Mouse (Mus musculus): ENCODE data around the gene Lrrc23. TPM values are rescaled to one million over a fixed set of nuclear protein-coding genes. Genes with fewer than 3 reads are reported as not detected.
A peak's percentile ranks its signal among the peaks of the same experiment; 100 is the strongest.

Gene Lrrc23
- polyA plus RNA-seq, 1 experiment from 2014 or later, result 0.97 TPM

DNA sequence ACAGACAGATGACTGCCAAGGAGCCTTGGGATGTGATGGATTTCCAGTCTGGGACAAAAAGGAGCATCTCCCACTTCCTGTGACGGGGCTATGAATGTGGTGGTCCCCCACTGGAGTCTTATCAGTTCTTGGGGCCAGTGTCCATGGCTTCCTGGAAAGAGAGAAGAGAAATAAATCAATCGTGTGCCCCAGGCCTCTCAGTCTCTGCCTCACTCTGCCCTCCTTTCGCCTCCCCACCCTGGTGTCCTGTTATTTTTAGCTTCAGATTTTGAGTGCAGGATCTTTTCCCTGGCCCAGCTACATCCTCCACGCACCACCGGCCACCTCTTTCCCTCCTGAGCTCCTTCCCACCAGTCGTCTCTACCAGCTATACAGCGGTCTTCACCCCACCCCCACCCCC lies 9.5 kb downstream of the Lrrc23 start:
- 63% methylated on average over 7 of the region's 7 CpGs for WGBS
- H3K27ac ChIP-seq (replicated peaks; ENCODE audit: low read depth, low read length), result no peak overlapping the region
- H3K4me2 ChIP-seq (ENCODE audit: low read depth, low read length), result peak overlapping the region; percentile 88
- peaks cover 3% of the 10 kb centered on the region; the same call in 1 of the 2 replicates for H3K27me3 ChIP-seq (ENCODE audit: control insufficient read depth, insufficient read depth, low read length)
- H3K4me3 ChIP-seq (ENCODE audit: low read depth, low read length), result peak overlapping the region; percentile 44; the same call in 1 of the 2 replicates
- H3K36me3 ChIP-seq (replicated peaks; ENCODE audit: control insufficient read depth, insufficient read depth, low read depth, low read length), result no peaks in the 10 kb centered on the region
- ATAC-seq (replicated peaks; ENCODE audit: insufficient number of reproducible peaks, low FRiP score, low TSS enrichment, low read depth) (no peak), DNase-seq (ENCODE audit: low spot score) (no peak)
- H3K9ac ChIP-seq (replicated peaks; ENCODE audit: low read length), result no peak overlapping the region; the same call in 1 of the 2 replicates
- no peaks in the 10 kb centered on the region for H3K9me3 ChIP-seq (replicated peaks; ENCODE audit: control insufficient read depth, low read length)
- H3K4me1 ChIP-seq (ENCODE audit: control insufficient read depth, insufficient read depth, low read length), result peaks cover 4% of the 10 kb centered on the region

DNA sequence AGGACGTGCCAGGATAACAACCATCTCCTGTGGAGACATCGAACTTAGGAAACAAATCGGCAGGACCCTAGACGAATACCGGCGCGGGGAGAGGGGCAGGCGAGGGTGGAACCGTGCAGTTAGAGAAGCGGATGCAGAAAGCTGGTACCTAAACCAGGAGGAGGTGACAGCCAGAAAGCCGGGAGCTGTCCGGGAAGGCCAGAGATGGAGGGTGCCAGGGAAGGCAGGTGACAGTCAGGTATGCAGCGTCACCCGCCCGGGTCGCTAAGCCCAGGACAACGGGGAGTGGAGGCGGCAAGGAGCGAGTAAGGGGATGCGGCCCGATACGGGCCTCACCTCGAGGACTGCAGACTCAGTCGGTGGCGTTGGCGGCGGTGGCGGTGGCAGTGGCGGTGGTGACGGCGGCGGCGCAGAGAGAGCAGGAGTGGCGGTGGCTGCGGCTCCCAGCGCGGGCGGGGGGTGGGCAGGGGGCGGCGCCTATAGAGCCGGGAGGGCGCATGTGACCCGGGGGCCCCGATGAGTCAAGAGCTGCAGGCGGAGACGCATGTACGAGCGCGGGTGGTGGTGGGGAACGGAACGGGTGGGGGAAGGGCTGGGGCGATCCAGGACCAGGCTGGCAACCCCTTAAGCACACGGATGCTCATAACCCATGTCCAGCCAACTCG lies 10.3 kb downstream of the Lrrc23 start, which contains the start of gene Eno2:
Gene Eno2, minus strand, starts transcription at position 573 of the 665 bp plus-strand sequence.
- H3K27ac ChIP-seq (replicated peaks; ENCODE audit: low read depth, low read length), result no peak within 1 kb of the TSS
- H3K9ac ChIP-seq (replicated peaks; ENCODE audit: low read length), result peak within 1 kb of the TSS; percentile 58
- WGBS, result under 1% methylated on average over 51 of the region's 54 CpGs
- peak; percentile 38 for ATAC-seq (replicated peaks; ENCODE audit: insufficient number of reproducible peaks, low FRiP score, low TSS enrichment, low read depth)
- no peaks in the 10 kb centered on the region for H3K9me3 ChIP-seq (replicated peaks; ENCODE audit: control insufficient read depth, low read length)
- H3K4me3 ChIP-seq (ENCODE audit: low read depth, low read length), result peak within 1 kb of the TSS; percentile 44
- DNase-seq (ENCODE audit: low spot score), result peak; percentile 69
- H3K4me1 ChIP-seq (ENCODE audit: control insufficient read depth, insufficient read depth, low read length), result peaks cover 4% of the 10 kb centered on the region
- H3K4me2 ChIP-seq (ENCODE audit: low read depth, low read length), result peak within 1 kb of the TSS; percentile 88
- peaks cover 3% of the 10 kb centered on the region; the same call in 1 of the 2 replicates for H3K27me3 ChIP-seq (ENCODE audit: control insufficient read depth, insufficient read depth, low read length)
- H3K36me3 ChIP-seq (replicated peaks; ENCODE audit: control insufficient read depth, insufficient read depth, low read depth, low read length), result no peaks in the 10 kb centered on the region

DNA sequence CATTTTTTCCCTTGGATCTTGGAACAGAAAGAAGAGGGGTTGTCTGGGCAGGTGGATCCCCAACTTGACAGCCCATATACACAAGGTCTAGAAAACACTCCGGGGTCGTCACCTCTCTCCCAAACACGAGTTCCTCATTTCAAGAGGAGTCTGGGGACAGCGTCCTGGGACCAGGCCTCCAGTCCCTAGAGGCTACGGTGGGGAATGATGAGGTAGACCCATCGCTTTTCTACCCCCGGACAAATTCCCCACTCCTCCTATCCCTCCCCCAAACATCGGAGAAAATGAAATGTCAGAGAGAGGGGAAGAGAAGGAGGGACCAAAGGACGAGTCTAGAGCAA lies 10.9 kb downstream of the Lrrc23 start:
- peak overlapping the region; percentile 44 for H3K4me3 ChIP-seq (ENCODE audit: low read depth, low read length)
- no peaks in the 10 kb centered on the region for H3K36me3 ChIP-seq (replicated peaks; ENCODE audit: control insufficient read depth, insufficient read depth, low read depth, low read length)
- peaks cover 4% of the 10 kb centered on the region for H3K4me1 ChIP-seq (ENCODE audit: control insufficient read depth, insufficient read depth, low read length)
- no peak for DNase-seq (ENCODE audit: low spot score)
- H3K9ac ChIP-seq (replicated peaks; ENCODE audit: low read length), result no peak overlapping the region
- H3K27ac ChIP-seq (replicated peaks; ENCODE audit: low read depth, low read length), result no peak overlapping the region
- H3K4me2 ChIP-seq (ENCODE audit: low read depth, low read length), result peak overlapping the region; percentile 88
- no peaks in the 10 kb centered on the region for H3K9me3 ChIP-seq (replicated peaks; ENCODE audit: control insufficient read depth, low read length)
- 2% methylated on average over 9 of the region's 9 CpGs for WGBS
- ATAC-seq (replicated peaks; ENCODE audit: insufficient number of reproducible peaks, low FRiP score, low TSS enrichment, low read depth), result 0 out of 2 replicates have a peak, but pooled peaks have one; percentile 17
- H3K27me3 ChIP-seq (ENCODE audit: control insufficient read depth, insufficient read depth, low read length), result peaks cover 3% of the 10 kb centered on the region; the same call in 1 of the 2 replicates

DNA sequence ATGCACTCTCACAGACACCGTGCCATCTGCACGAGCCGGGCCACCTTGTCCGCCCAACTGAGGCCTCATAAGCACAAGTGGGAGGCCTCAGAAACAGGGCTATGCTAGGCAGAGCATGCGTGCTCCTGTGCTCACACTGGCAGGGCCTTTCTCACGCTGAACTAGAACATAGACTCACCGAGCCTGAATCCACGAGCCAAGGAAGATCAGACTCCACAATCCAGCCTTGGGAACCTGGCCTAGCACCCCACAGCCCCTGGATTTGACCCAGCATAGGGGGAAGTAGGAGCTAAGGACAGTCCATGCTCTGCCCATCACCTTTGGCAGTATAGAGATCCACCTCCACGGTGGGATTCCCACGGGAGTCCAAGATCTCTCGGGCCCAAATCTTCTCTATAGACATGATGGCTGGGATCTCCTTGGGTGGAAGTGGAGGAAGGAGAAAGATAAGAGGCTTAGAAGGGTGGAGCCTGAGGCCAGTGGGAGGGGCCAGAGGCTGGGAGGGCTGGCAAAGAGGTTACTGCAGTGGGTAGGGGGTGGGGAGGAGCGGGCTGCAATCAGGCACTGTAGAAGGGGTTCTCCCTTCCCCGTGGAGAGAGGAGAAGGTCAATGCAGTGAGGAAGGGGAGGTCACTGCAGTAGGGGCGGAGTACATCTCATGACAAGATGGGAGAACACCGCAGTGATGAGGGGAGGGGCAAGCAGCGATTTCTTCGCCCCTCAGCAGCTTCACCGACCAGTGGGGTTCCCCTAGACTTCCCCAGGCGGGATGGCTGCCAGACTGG lies 11.4 kb downstream of the Lrrc23 start:
- Histone ChIP-seq H3K9ac (replicated peaks; ENCODE audit: low read length) (no peak overlapping the region), H3K4me1 (ENCODE audit: control insufficient read depth, insufficient read depth, low read length) (peaks cover 4% of the 10 kb centered on the region), H3K36me3 (replicated peaks; ENCODE audit: control insufficient read depth, insufficient read depth, low read depth, low read length) (no peaks in the 10 kb centered on the region), H3K4me3 (ENCODE audit: low read depth, low read length) (peak overlapping the region; percentile 9; the same call in 1 of the 2 replicates), H3K9me3 (replicated peaks; ENCODE audit: control insufficient read depth, low read length) (no peaks in the 10 kb centered on the region), H3K27me3 (ENCODE audit: control insufficient read depth, insufficient read depth, low read length) (peaks cover 3% of the 10 kb centered on the region; the same call in 1 of the 2 replicates), H3K4me2 (ENCODE audit: low read depth, low read length) (peak overlapping the region; percentile 88), H3K27ac (replicated peaks; ENCODE audit: low read depth, low read length) (no peak overlapping the region)
- WGBS, result 25% methylated on average over 19 of the region's 19 CpGs
- peak; percentile 41; the same call in 1 of the 2 replicates for ATAC-seq (replicated peaks; ENCODE audit: insufficient number of reproducible peaks, low FRiP score, low TSS enrichment, low read depth)
- DNase-seq (ENCODE audit: low spot score), result no peak

DNA sequence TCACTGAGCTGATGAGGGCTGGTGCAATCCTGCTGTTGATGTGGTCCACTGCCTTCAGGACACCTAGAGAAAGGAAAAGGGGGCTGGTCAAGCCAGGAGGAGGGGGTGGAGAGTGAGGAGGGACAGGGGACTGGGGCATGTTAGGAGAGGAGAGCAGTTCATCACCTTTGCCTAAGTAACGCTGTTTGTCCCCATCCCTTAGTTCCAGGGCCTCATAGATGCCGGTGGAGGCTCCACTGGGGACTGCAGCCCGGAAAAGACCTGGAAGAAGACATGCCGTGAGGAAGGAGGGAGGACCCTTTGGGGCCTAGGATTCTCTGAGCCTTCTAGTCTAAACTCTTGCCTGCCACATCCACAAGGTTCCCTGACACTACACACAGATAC lies 12.0 kb downstream of the Lrrc23 start:
- Histone ChIP-seq H3K9me3 (replicated peaks; ENCODE audit: control insufficient read depth, low read length) (no peaks in the 10 kb centered on the region), H3K36me3 (replicated peaks; ENCODE audit: control insufficient read depth, insufficient read depth, low read depth, low read length) (no peaks in the 10 kb centered on the region), H3K4me3 (ENCODE audit: low read depth, low read length) (no peak overlapping the region), H3K4me2 (ENCODE audit: low read depth, low read length) (no peak overlapping the region), H3K4me1 (ENCODE audit: control insufficient read depth, insufficient read depth, low read length) (peaks cover 4% of the 10 kb centered on the region), H3K9ac (replicated peaks; ENCODE audit: low read length) (no peak overlapping the region), H3K27ac (replicated peaks; ENCODE audit: low read depth, low read length) (no peak overlapping the region), H3K27me3 (ENCODE audit: control insufficient read depth, insufficient read depth, low read length) (peaks cover 3% of the 10 kb centered on the region; the same call in 1 of the 2 replicates)
- no peak for ATAC-seq (replicated peaks; ENCODE audit: insufficient number of reproducible peaks, low FRiP score, low TSS enrichment, low read depth)
- no peak for DNase-seq (ENCODE audit: low spot score)
- WGBS, result 28% methylated on average over 4 of the region's 4 CpGs

DNA sequence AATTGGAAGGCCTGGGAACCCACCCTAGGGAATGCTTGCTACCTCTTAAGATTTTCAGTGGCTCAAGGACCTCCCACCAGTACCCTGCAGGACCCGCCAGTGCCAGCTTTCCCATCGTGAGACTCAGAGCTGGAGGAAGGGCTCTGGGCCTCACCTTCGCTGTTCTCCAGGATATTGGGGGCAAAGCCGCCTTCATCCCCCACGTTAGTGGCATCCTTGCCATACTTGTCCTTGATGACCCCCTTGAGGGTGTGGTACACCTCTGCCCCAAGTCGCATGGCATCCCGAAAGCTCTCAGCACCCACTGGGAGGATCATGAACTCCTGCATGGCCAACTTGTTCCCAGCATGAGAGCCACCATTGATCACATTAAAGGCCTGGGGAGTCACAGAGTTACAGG lies 13.6 kb downstream of the Lrrc23 start:
- Histone ChIP-seq H3K4me2 (ENCODE audit: low read depth, low read length) (no peak overlapping the region), H3K9ac (replicated peaks; ENCODE audit: low read length) (no peak overlapping the region), H3K36me3 (replicated peaks; ENCODE audit: control insufficient read depth, insufficient read depth, low read depth, low read length) (no peaks in the 10 kb centered on the region), H3K27me3 (ENCODE audit: control insufficient read depth, insufficient read depth, low read length) (peaks cover 3% of the 10 kb centered on the region; the same call in 1 of the 2 replicates), H3K4me3 (ENCODE audit: low read depth, low read length) (no peak overlapping the region), H3K27ac (replicated peaks; ENCODE audit: low read depth, low read length) (no peak overlapping the region), H3K9me3 (replicated peaks; ENCODE audit: control insufficient read depth, low read length) (no peaks in the 10 kb centered on the region), H3K4me1 (ENCODE audit: control insufficient read depth, insufficient read depth, low read length) (peaks cover 4% of the 10 kb centered on the region)
- ATAC-seq (replicated peaks; ENCODE audit: insufficient number of reproducible peaks, low FRiP score, low TSS enrichment, low read depth) (no peak), DNase-seq (ENCODE audit: low spot score) (no peak)
- WGBS, result 88% methylated on average over 7 of the region's 7 CpGs

DNA sequence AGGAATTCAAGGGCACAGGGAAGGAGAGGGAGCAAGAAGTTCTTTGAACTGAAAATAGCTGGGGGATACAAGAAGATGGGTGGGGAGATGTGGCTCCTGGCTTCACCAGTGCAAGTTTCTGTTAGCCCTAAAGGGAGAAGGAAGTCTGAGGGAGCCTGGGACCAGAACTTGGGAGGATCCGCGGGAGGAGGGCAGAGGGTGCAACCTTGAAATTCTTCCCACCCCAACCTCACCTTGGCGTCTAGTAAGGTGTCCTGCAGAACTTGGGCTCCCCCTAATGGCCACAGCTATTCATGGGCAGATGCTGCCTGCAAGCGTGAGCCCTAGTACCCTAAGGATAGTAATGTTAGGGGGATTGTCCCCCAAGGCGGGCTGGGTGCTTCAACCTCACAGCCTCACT lies 20.3 kb downstream of the Lrrc23 start:
- H3K27ac ChIP-seq (replicated peaks; ENCODE audit: low read depth, low read length), result peak overlapping the region; percentile 96; the same call in 1 of the 2 replicates
- H3K36me3 ChIP-seq (replicated peaks; ENCODE audit: control insufficient read depth, insufficient read depth, low read depth, low read length), result no peaks in the 10 kb centered on the region
- peaks cover 6% of the 10 kb centered on the region; the same call in 1 of the 2 replicates for H3K4me1 ChIP-seq (ENCODE audit: control insufficient read depth, insufficient read depth, low read length)
- H3K27me3 ChIP-seq (ENCODE audit: control insufficient read depth, insufficient read depth, low read length), result no peaks in the 10 kb centered on the region
- no peak for ATAC-seq (replicated peaks; ENCODE audit: insufficient number of reproducible peaks, low FRiP score, low TSS enrichment, low read depth)
- peak overlapping the region; percentile 1; the same call in 1 of the 2 replicates for H3K4me2 ChIP-seq (ENCODE audit: low read depth, low read length)
- no peaks in the 10 kb centered on the region for H3K9me3 ChIP-seq (replicated peaks; ENCODE audit: control insufficient read depth, low read length)
- H3K4me3 ChIP-seq (ENCODE audit: low read depth, low read length), result no peak overlapping the region
- DNase-seq (ENCODE audit: low spot score), result peak; percentile 89
- peak overlapping the region; percentile 1 for H3K9ac ChIP-seq (replicated peaks; ENCODE audit: low read length)
- 1% methylated on average over 5 of the region's 5 CpGs for WGBS

DNA sequence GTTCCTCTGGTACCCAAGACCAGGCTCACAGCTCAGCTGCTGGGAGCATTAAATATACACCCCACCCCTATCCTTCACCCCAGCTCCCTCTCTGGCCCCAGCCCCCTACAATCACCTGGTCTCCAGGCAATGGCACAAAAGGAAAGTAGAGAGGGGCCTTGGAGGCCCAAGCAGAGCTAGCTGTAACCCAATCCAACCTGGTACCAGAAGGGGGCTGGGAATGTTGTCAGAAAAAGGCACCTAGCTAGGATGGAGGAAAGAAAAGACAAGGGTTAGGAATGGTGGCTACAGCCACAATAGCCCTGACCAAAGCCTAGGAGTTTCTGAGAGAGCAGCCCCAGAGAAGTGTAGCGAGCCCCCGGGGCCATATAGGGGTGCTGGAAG lies 20.7 kb downstream of the Lrrc23 start:
- Histone ChIP-seq H3K27me3 (ENCODE audit: control insufficient read depth, insufficient read depth, low read length) (no peaks in the 10 kb centered on the region), H3K36me3 (replicated peaks; ENCODE audit: control insufficient read depth, insufficient read depth, low read depth, low read length) (no peaks in the 10 kb centered on the region), H3K4me3 (ENCODE audit: low read depth, low read length) (no peak overlapping the region), H3K27ac (replicated peaks; ENCODE audit: low read depth, low read length) (peak overlapping the region; percentile 96), H3K9me3 (replicated peaks; ENCODE audit: control insufficient read depth, low read length) (no peaks in the 10 kb centered on the region), H3K9ac (replicated peaks; ENCODE audit: low read length) (peak overlapping the region; percentile 1), H3K4me1 (ENCODE audit: control insufficient read depth, insufficient read depth, low read length) (peaks cover 6% of the 10 kb centered on the region; the same call in 1 of the 2 replicates), H3K4me2 (ENCODE audit: low read depth, low read length) (peak overlapping the region; percentile 60)
- no peak for ATAC-seq (replicated peaks; ENCODE audit: insufficient number of reproducible peaks, low FRiP score, low TSS enrichment, low read depth)
- no peak for DNase-seq (ENCODE audit: low spot score)
- 66% methylated on average over 2 of the region's 2 CpGs for WGBS
